ENCODE assay signal across 11 mouse cellular contexts in genomic region chr14:31195521-31195920, GRCm38 (mm10). TPM values are rescaled to one million over a fixed set of nuclear protein-coding genes. Genes with fewer than 3 reads are reported as not detected.
A peak's percentile ranks its signal among the peaks of the same experiment; 100 is the strongest.
DNase-seq lines count a peak whose midpoint lies in the region; ATAC-seq and TF ChIP-seq lines count a peak whose summit lies in the region.
"Had no signal": no experiment of that assay in that cellular context is flagged by ENCODE, and none has a peak within 500 bp of the region (broad histone marks: within the 10 kb centered on the region; RNA-seq: fewer than 3 reads in every experiment).

No protein-coding gene starts in this region.

- H3K27me3 ChIP-seq in heart, embryonic 11.5 days (ENCODE audit: control insufficient read depth, insufficient read depth, low read length) = no peaks in the 10 kb centered on the region
- no peaks in the 10 kb centered on the region for H3K27me3 ChIP-seq in liver, adult 2 months (ENCODE audit: control insufficient read depth, insufficient read depth, low read length)
- no peaks in the 10 kb centered on the region for H3K27me3 ChIP-seq in liver, embryonic 16.5 days (ENCODE audit: control insufficient read depth, insufficient read depth, low read depth, low read length)
- H3K27me3 ChIP-seq: forebrain, embryonic 15.5 days; hindbrain, embryonic 13.5 days; neural tube, embryonic 15.5 days had no signal

- no peak for TF ChIP-seq POLR2A in liver, adult 2 months (IDR thresholded peaks at IDR 0.05; ENCODE audit: extremely low read depth, insufficient read depth, low read length)

- DNase-seq in heart, adult 9 months (ENCODE audit: low spot score in 2 of 2) = no peak
- no peak for DNase-seq in liver, adult 2 months (ENCODE audit: extremely low read depth, low read depth, low spot score)
- DNase-seq in liver = no peak
- DNase-seq: right cerebral cortex, adult 18-20 months had no signal

- no peaks in the 10 kb centered on the region for H3K9me3 ChIP-seq in heart, embryonic 11.5 days (replicated peaks; ENCODE audit: control insufficient read depth, low read length)
- H3K9me3 ChIP-seq in liver, embryonic 16.5 days (replicated peaks; ENCODE audit: control insufficient read depth, low read length) = no peaks in the 10 kb centered on the region
- H3K9me3 ChIP-seq: forebrain, embryonic 15.5 days; hindbrain, embryonic 13.5 days; neural tube, embryonic 15.5 days had no signal

- 85% methylated on average over 4 of the region's 4 CpGs for WGBS in heart, embryonic 11.5 days (ENCODE audit: insufficient replicate concordance)
- 80% methylated on average over 4 of the region's 4 CpGs for WGBS in liver, adult 2 months
- 74% methylated on average over 4 of the region's 4 CpGs for WGBS in liver, embryonic 16.5 days (ENCODE audit: insufficient replicate concordance)

- peaks cover 35% of the 10 kb centered on the region for H3K36me3 ChIP-seq in heart, embryonic 11.5 days (ENCODE audit: control insufficient read depth, insufficient read depth, low read length)
- H3K36me3 ChIP-seq in liver, adult 2 months (ENCODE audit: control insufficient read depth, insufficient read depth, low read length) = peaks cover 21% of the 10 kb centered on the region
- H3K36me3 ChIP-seq in liver, embryonic 16.5 days (ENCODE audit: control insufficient read depth, insufficient read depth) = peaks cover 17% of the 10 kb centered on the region

- peak overlapping the region; percentile 34; the same call in 1 of the 2 replicates for H3K4me2 ChIP-seq in heart, embryonic 11.5 days
- H3K4me2 ChIP-seq in liver, embryonic 16.5 days (ENCODE audit: low read depth, low read length) = no peak overlapping the region
- H3K4me2 ChIP-seq: forebrain, embryonic 15.5 days; hindbrain, embryonic 13.5 days; neural tube, embryonic 15.5 days had no signal

- no peak overlapping the region for H3K4me3 ChIP-seq in heart, embryonic 11.5 days (ENCODE audit: low read depth, low read length)
- no peak overlapping the region for H3K4me3 ChIP-seq in liver, adult 2 months (ENCODE audit: insufficient read depth, low read depth, low read length)
- no peak overlapping the region for H3K4me3 ChIP-seq in brown adipose tissue, adult 24 weeks (ENCODE audit: insufficient read depth, low read depth, low read length)
- no peak overlapping the region for H3K4me3 ChIP-seq in liver, embryonic 16.5 days (ENCODE audit: low read depth, low read length)
- H3K4me3 ChIP-seq: forebrain, embryonic 15.5 days; hindbrain, embryonic 13.5 days; neural tube, embryonic 15.5 days had no signal

- TF ChIP-seq CTCF in liver, adult 2 months (IDR thresholded peaks at IDR 0.05; ENCODE audit: low read depth, low read length) = no peak

- peak overlapping the region; percentile 89 for H3K27ac ChIP-seq in heart, embryonic 11.5 days (ENCODE audit: low read depth, low read length)
- H3K27ac ChIP-seq in liver, adult 2 months (replicated peaks; ENCODE audit: insufficient read depth, low read depth, low read length) = peak overlapping the region; percentile 33
- peak overlapping the region; percentile 76 for H3K27ac ChIP-seq in brown adipose tissue, adult 24 weeks (replicated peaks; ENCODE audit: low read depth, low read length)
- H3K27ac ChIP-seq in liver, embryonic 16.5 days (ENCODE audit: low read length) = peak overlapping the region; percentile 48
- H3K27ac ChIP-seq: hindbrain, embryonic 13.5 days; neural tube, embryonic 15.5 days had no signal

- H3K79me2 ChIP-seq in liver, adult 2 months (ENCODE audit: control insufficient read depth, insufficient read depth, low read length) = peaks cover 5% of the 10 kb centered on the region; the same call in 1 of the 2 replicates

- no peak; the same call in 1 of the 2 replicates for ATAC-seq in heart, embryonic 11.5 days (replicated peaks; ENCODE audit: insufficient number of reproducible peaks, low FRiP score, low TSS enrichment)
- no peak for ATAC-seq in liver, embryonic 16.5 days (ENCODE audit: low read depth)
- no peak for ATAC-seq in activated CD4-positive, CD25-positive, alpha-beta regulatory T cell, adult 4 months

- H3K4me1 ChIP-seq in heart, embryonic 11.5 days (ENCODE audit: control insufficient read depth, insufficient read depth, low read length) = peaks cover 51% of the 10 kb centered on the region
- H3K4me1 ChIP-seq in liver, adult 2 months (ENCODE audit: control insufficient read depth, insufficient read depth, low read length) = peaks cover 23% of the 10 kb centered on the region
- peaks cover 15% of the 10 kb centered on the region for H3K4me1 ChIP-seq in brown adipose tissue, adult 24 weeks (ENCODE audit: control insufficient read depth, insufficient read depth, insufficient read length, low read length)
- peaks cover 20% of the 10 kb centered on the region for H3K4me1 ChIP-seq in liver, embryonic 16.5 days (ENCODE audit: control insufficient read depth, low read depth, low read length)

- H3K9ac ChIP-seq in heart, embryonic 11.5 days (ENCODE audit: low read depth, low read length) = 0 out of 2 replicates have a peak overlapping the region, but pooled peaks have one; percentile 18
- H3K9ac ChIP-seq in liver, adult 2 months (ENCODE audit: low read depth, low read length) = no peak overlapping the region
- H3K9ac ChIP-seq in liver, embryonic 16.5 days (ENCODE audit: low read depth, low read length) = no peak overlapping the region
- H3K9ac ChIP-seq: forebrain, embryonic 15.5 days; hindbrain, embryonic 13.5 days; neural tube, embryonic 15.5 days had no signal

RNA-seq across cellular contexts. Expression of gene Tnnc1, which starts 12.6 kb away (rescaled TPM):
- 3,123 and 3,177 TPM in 2 replicates for polyA plus RNA-seq in heart, embryonic 11.5 days (2014; fragmentation: Nextera tagmentation; extraction: Ambion mirVana)
- total RNA-seq in liver, adult 2 months (2014; rRNA removed) = 0.27 and 0.83 TPM in 2 replicates
- 0.32 TPM in 1 of 2 replicates, not detected in the other for polyA plus RNA-seq in liver, adult 2 months (2012; rRNA removed)
- polyA plus RNA-seq in brown adipose tissue, adult 24 weeks (2012; ENCODE audit: insufficient read depth, insufficient read length, missing spikeins) = 17.2 and 24.4 TPM in 2 replicates
- polyA plus RNA-seq in liver, embryonic 16.5 days (2015; fragmentation: Nextera tagmentation; extraction: Ambion mirVana) = 80.6 and 93.1 TPM in 2 replicates
- not detected for polyA plus RNA-seq in activated CD4-positive, CD25-positive, alpha-beta regulatory T cell, adult 4 months (2017; shearing (Covaris generic))

RNA-seq across cellular contexts. Expression of gene Nisch, which starts 21.2 kb away (rescaled TPM):
- 286 and 325 TPM in 2 replicates for polyA plus RNA-seq in heart, embryonic 11.5 days (2014; fragmentation: Nextera tagmentation; extraction: Ambion mirVana)
- 66.7 and 83.0 TPM in 2 replicates for total RNA-seq in liver, adult 2 months (2014; rRNA removed)
- polyA plus RNA-seq in liver, adult 2 months (2012; rRNA removed) = 107 and 152 TPM in 2 replicates
- polyA plus RNA-seq in brown adipose tissue, adult 24 weeks (2012; ENCODE audit: insufficient read depth, insufficient read length, missing spikeins) = 83.6 and 84.5 TPM in 2 replicates
- 94.9 and 112 TPM in 2 replicates for polyA plus RNA-seq in liver, embryonic 16.5 days (2015; fragmentation: Nextera tagmentation; extraction: Ambion mirVana)
- 100 to 1,000 TPM; 130 to 131 TPM for polyA plus RNA-seq in activated CD4-positive, CD25-positive, alpha-beta regulatory T cell, adult 4 months (2017; shearing (Covaris generic))

RNA-seq across cellular contexts. Expression of gene Sema3g, which starts 22.1 kb away (rescaled TPM):
- 0.03 and 0.08 TPM in 2 replicates for polyA plus RNA-seq in heart, embryonic 11.5 days (2014; fragmentation: Nextera tagmentation; extraction: Ambion mirVana)
- under 0.01 and 0.27 TPM in 2 replicates for total RNA-seq in liver, adult 2 months (2014; rRNA removed)
- 0.05 and 0.19 TPM in 2 replicates for polyA plus RNA-seq in liver, adult 2 months (2012; rRNA removed)
- polyA plus RNA-seq in brown adipose tissue, adult 24 weeks (2012; ENCODE audit: insufficient read depth, insufficient read length, missing spikeins) = 5.4 and 10.5 TPM in 2 replicates
- polyA plus RNA-seq in liver, embryonic 16.5 days (2015; fragmentation: Nextera tagmentation; extraction: Ambion mirVana) = 0.04 TPM in 2 replicates
- polyA plus RNA-seq in activated CD4-positive, CD25-positive, alpha-beta regulatory T cell, adult 4 months (2017; shearing (Covaris generic)) = not detected

RNA-seq across cellular contexts. Expression of gene Stab1, which starts 27.1 kb away (rescaled TPM):
- polyA plus RNA-seq in heart, embryonic 11.5 days (2014; fragmentation: Nextera tagmentation; extraction: Ambion mirVana) = 35.9 and 40.4 TPM in 2 replicates
- total RNA-seq in liver, adult 2 months (2014; rRNA removed) = 27.0 and 39.5 TPM in 2 replicates
- polyA plus RNA-seq in liver, adult 2 months (2012; rRNA removed) = 32.7 and 52.3 TPM in 2 replicates
- polyA plus RNA-seq in brown adipose tissue, adult 24 weeks (2012; ENCODE audit: insufficient read depth, insufficient read length, missing spikeins) = 25.2 and 28.0 TPM in 2 replicates
- polyA plus RNA-seq in liver, embryonic 16.5 days (2015; fragmentation: Nextera tagmentation; extraction: Ambion mirVana) = 25.8 and 32.2 TPM in 2 replicates
- polyA plus RNA-seq in activated CD4-positive, CD25-positive, alpha-beta regulatory T cell, adult 4 months (2017; shearing (Covaris generic)) = 1 to 10 TPM; 1.6 to 1.9 TPM

RNA-seq across cellular contexts. Expression of gene Phf7, which starts 55.6 kb away (rescaled TPM):
- 7.4 and 8.7 TPM in 2 replicates for polyA plus RNA-seq in heart, embryonic 11.5 days (2014; fragmentation: Nextera tagmentation; extraction: Ambion mirVana)
- 6.9 and 9.0 TPM in 2 replicates for total RNA-seq in liver, adult 2 months (2014; rRNA removed)
- 4.4 and 4.5 TPM in 2 replicates for polyA plus RNA-seq in liver, adult 2 months (2012; rRNA removed)
- polyA plus RNA-seq in brown adipose tissue, adult 24 weeks (2012; ENCODE audit: insufficient read depth, insufficient read length, missing spikeins) = 7.3 and 9.9 TPM in 2 replicates
- 6.1 and 6.3 TPM in 2 replicates for polyA plus RNA-seq in liver, embryonic 16.5 days (2015; fragmentation: Nextera tagmentation; extraction: Ambion mirVana)
- polyA plus RNA-seq in activated CD4-positive, CD25-positive, alpha-beta regulatory T cell, adult 4 months (2017; shearing (Covaris generic)) = 10 to 100 TPM; 10.7 to 12.9 TPM

Comparison
In these comparisons a context has a peak if more than half of its experiments do, and no peak if none do; other contexts are left out.
1. H3K27ac ChIP-seq: peak in every context shown above with its lines; median percentile 89 in heart, embryonic 11.5 days; 76 in brown adipose tissue, adult 24 weeks; 48 in liver, embryonic 16.5 days; 33 in liver, adult 2 months.
2. RNA of gene Tnnc1, which starts 12.6 kb away (polyA plus RNA-seq): 3,123 to 3,177 TPM in heart, embryonic 11.5 days; 80.6 to 93.1 TPM in liver, embryonic 16.5 days, 17.2 to 24.4 TPM in brown adipose tissue, adult 24 weeks, not detected in activated CD4-positive, CD25-positive, alpha-beta regulatory T cell, adult 4 months and 0.32 TPM in liver, adult 2 months; every median in the first group is over 10 times any median in the second.